In genomic region chr7:113256046-113256445, GRCm38 (mm10) we compare ENCODE assay signal across 7 mouse cellular contexts. TPM values are rescaled to one million over a fixed set of nuclear protein-coding genes. Genes with fewer than 3 reads are reported as not detected.
DNase-seq lines count a peak whose midpoint lies in the region; ATAC-seq and TF ChIP-seq lines count a peak whose summit lies in the region.

No protein-coding gene starts in this region.

- H3K9ac ChIP-seq in kidney, postnatal 0 days (ENCODE audit: low read depth, low read length), result no peak overlapping the region
- no peak overlapping the region for H3K9ac ChIP-seq in kidney, embryonic 15.5 days
- H3K9ac ChIP-seq in embryonic facial prominence, embryonic 11.5 days (replicated peaks; ENCODE audit: low read length), result no peak overlapping the region

- H3K4me2 ChIP-seq in kidney, postnatal 0 days (ENCODE audit: low read length), result no peak overlapping the region
- H3K4me2 ChIP-seq in kidney, embryonic 15.5 days, result no peak overlapping the region
- H3K4me2 ChIP-seq in embryonic facial prominence, embryonic 11.5 days (ENCODE audit: low read depth, low read length), result no peak overlapping the region

- peak; percentile 72 for TF ChIP-seq CTCF in kidney, postnatal 0 days (IDR thresholded peaks at IDR 0.05; ENCODE audit: low read depth)

- WGBS in kidney, postnatal 0 days, result 57% methylated on average over 4 of the region's 4 CpGs
- WGBS in kidney, embryonic 15.5 days, result 58% methylated on average over 4 of the region's 4 CpGs
- WGBS in embryonic facial prominence, embryonic 11.5 days, result 52% methylated on average over 4 of the region's 4 CpGs

- H3K27ac ChIP-seq in kidney, postnatal 0 days, result no peak overlapping the region
- H3K27ac ChIP-seq in kidney, embryonic 15.5 days, result no peak overlapping the region
- no peak overlapping the region for H3K27ac ChIP-seq in embryonic facial prominence, embryonic 11.5 days (replicated peaks; ENCODE audit: low read depth, low read length)

- DNase-seq in kidney, postnatal 0 days (ENCODE audit: low spot score), result no peak
- peak; percentile 56 for DNase-seq in MN1 (ENCODE audit: low spot score)
- DNase-seq in embryonic facial prominence, embryonic 11.5 days (ENCODE audit: low spot score), result peak; percentile 53
- DNase-seq in lung, postnatal 25 days (ENCODE audit: low spot score), result peak; percentile 39
- peak; percentile 78 for DNase-seq in thymus, postnatal 4 days

- no peaks in the 10 kb centered on the region for H3K9me3 ChIP-seq in kidney, postnatal 0 days (replicated peaks; ENCODE audit: low read length)
- H3K9me3 ChIP-seq in kidney, embryonic 15.5 days (replicated peaks), result no peaks in the 10 kb centered on the region
- H3K9me3 ChIP-seq in embryonic facial prominence, embryonic 11.5 days (replicated peaks; ENCODE audit: control insufficient read depth, low read length), result no peaks in the 10 kb centered on the region

- no peaks in the 10 kb centered on the region for H3K36me3 ChIP-seq in kidney, postnatal 0 days (ENCODE audit: insufficient read depth, low read length)
- no peaks in the 10 kb centered on the region for H3K36me3 ChIP-seq in kidney, embryonic 15.5 days
- no peaks in the 10 kb centered on the region for H3K36me3 ChIP-seq in embryonic facial prominence, embryonic 11.5 days (replicated peaks; ENCODE audit: control insufficient read depth, insufficient read depth, low read depth, low read length)

- no peak for ATAC-seq in kidney, postnatal 0 days (replicated peaks; ENCODE audit: low FRiP score, low read depth)
- ATAC-seq in kidney, embryonic 15.5 days (replicated peaks; ENCODE audit: low FRiP score), result no peak
- ATAC-seq in CD4-positive, CD25-positive, alpha-beta regulatory T cell, adult 4 months, result peak; percentile 67
- no peak for ATAC-seq in embryonic facial prominence, embryonic 11.5 days (replicated peaks; ENCODE audit: insufficient number of reproducible peaks, low FRiP score, low TSS enrichment, low read depth)

- H3K27me3 ChIP-seq in kidney, postnatal 0 days (ENCODE audit: insufficient read depth, low read length), result no peaks in the 10 kb centered on the region
- no peaks in the 10 kb centered on the region for H3K27me3 ChIP-seq in kidney, embryonic 15.5 days
- H3K27me3 ChIP-seq in embryonic facial prominence, embryonic 11.5 days (ENCODE audit: control insufficient read depth, insufficient read depth, low read length), result no peaks in the 10 kb centered on the region

- H3K4me3 ChIP-seq in kidney, postnatal 0 days (replicated peaks; ENCODE audit: low read depth, low read length), result no peak overlapping the region
- H3K4me3 ChIP-seq in kidney, embryonic 15.5 days (replicated peaks), result no peak overlapping the region
- H3K4me3 ChIP-seq in embryonic facial prominence, embryonic 11.5 days (ENCODE audit: low read depth, low read length), result no peak overlapping the region

- H3K4me1 ChIP-seq in kidney, postnatal 0 days (replicated peaks; ENCODE audit: insufficient read depth, low read length), result peaks cover 18% of the 10 kb centered on the region
- H3K4me1 ChIP-seq in kidney, embryonic 15.5 days, result peaks cover 6% of the 10 kb centered on the region
- no peaks in the 10 kb centered on the region for H3K4me1 ChIP-seq in embryonic facial prominence, embryonic 11.5 days (ENCODE audit: control insufficient read depth, insufficient read depth, low read length)

RNA-seq across cellular contexts. Expression of gene Arntl, which starts 48.8 kb away (rescaled TPM):
- 12.6 and 13.2 TPM in 2 replicates for polyA plus RNA-seq in kidney, postnatal 0 days (2015; fragmentation: Nextera tagmentation; extraction: Ambion mirVana)
- 9.3 and 10.1 TPM in 2 replicates for polyA plus RNA-seq in kidney, embryonic 15.5 days (2015; fragmentation: Nextera tagmentation; extraction: Ambion mirVana)
- polyA plus RNA-seq in CD4-positive, CD25-positive, alpha-beta regulatory T cell, adult 4 months (2017; shearing (Covaris generic)), result 10 to 100 TPM; 22.6 to 25.0 TPM
- 8.3 and 9.3 TPM in 2 replicates for polyA plus RNA-seq in embryonic facial prominence, embryonic 11.5 days (2014; fragmentation: Nextera tagmentation; extraction: Ambion mirVana)
